Mouse (Mus musculus) megakaryocyte, embryonic 14.5 days (primary cell): ENCODE results near the gene Kcnip1. TPM values are rescaled to one million over a fixed set of nuclear protein-coding genes. Genes with fewer than 3 reads are reported as not detected.

Experiments used
- H3K27me3 ChIP-seq: replicated peaks from 2 replicates; pipeline ENCODE3; 2012; ENCODE audit warnings: inconsistent platforms
- H3K36me3 ChIP-seq: replicated peaks from 2 replicates; pipeline ENCODE3; 2012; ENCODE audit warnings: low read length, inconsistent platforms, mixed read lengths
- H3K4me1 ChIP-seq: 2 replicates; pipeline ENCODE4 v1.6.1; 2012; ENCODE audit warnings: inconsistent platforms
- H3K4me3 ChIP-seq: replicated peaks from 2 replicates; pipeline ENCODE3; 2012; ENCODE audit warnings: moderate library complexity, mild to moderate bottlenecking, inconsistent platforms
- H3K9me3 ChIP-seq: 2 replicates; pipeline ENCODE4 v1.6.1; 2012; ENCODE audit warnings: inconsistent platforms
- FLI1 ChIP-seq: IDR thresholded peaks from 2 replicates; pipeline ENCODE4 v1.6.1; 2012; ENCODE audit warnings: low read length, inconsistent platforms, mixed read lengths
- GATA1 ChIP-seq: IDR thresholded peaks from 3 replicates; pipeline ENCODE4 v1.6.1; 2012; ENCODE audit warnings: mixed read lengths, low read length, inconsistent platforms, borderline replicate concordance
- polyA plus RNA-seq: library from polyadenylated mRNA; stranded (reverse); fragments of >175 nt; gene quantifications from 2 replicates; pipeline ENCODE4 v1.2.3, GENCODE M21; 2012; ENCODE audit warnings: low replicate concordance; ENCODE audit not compliant: insufficient read depth

Gene Kcnip1
- polyA plus RNA-seq = not detected in 2 replicates

- Histone ChIP-seq H3K27me3 (peaks cover 80% of the 10 kb centered on the region), H3K36me3 (no peaks in the 10 kb centered on the region), H3K4me1 (peaks cover 3% of the 10 kb centered on the region; the same call in 1 of the 2 replicates), H3K4me3 (no peak within 1 kb of the TSS), H3K9me3 (no peaks in the 10 kb centered on the region)
- TF ChIP-seq FLI1 = no peak
- no peak for TF ChIP-seq GATA1
Observed at GRCm38 (mm10) chr11:33992938-33993337, at the start of gene Kcnip1. Gene Kcnip1, minus strand, starts transcription at chr11:33993152.

GRCm38 (mm10) chr11:34040061-34040460 is 47.1 kb upstream of the Kcnip1 start:
- H3K4me3 ChIP-seq = no peak overlapping the region
- TF ChIP-seq GATA1 (no peak), FLI1 (no peak)
- no peaks in the 10 kb centered on the region for H3K9me3 ChIP-seq
- peaks cover 41% of the 10 kb centered on the region for H3K4me1 ChIP-seq
- H3K36me3 ChIP-seq = no peaks in the 10 kb centered on the region
- no peaks in the 10 kb centered on the region for H3K27me3 ChIP-seq

- no peak for TF ChIP-seq FLI1
- TF ChIP-seq GATA1 = no peak
- H3K9me3 ChIP-seq = no peaks in the 10 kb centered on the region
- no peaks in the 10 kb centered on the region for H3K27me3 ChIP-seq
- peaks cover 61% of the 10 kb centered on the region for H3K4me1 ChIP-seq
- H3K36me3 ChIP-seq = no peaks in the 10 kb centered on the region
- H3K4me3 ChIP-seq = no peak overlapping the region
Observed at GRCm38 (mm10) chr11:34035909-34036658, 43.1 kb upstream of the Kcnip1 start.

- Histone ChIP-seq H3K36me3 (no peaks in the 10 kb centered on the region), H3K9me3 (no peaks in the 10 kb centered on the region), H3K27me3 (no peaks in the 10 kb centered on the region), H3K4me3 (no peak overlapping the region), H3K4me1 (peaks cover 62% of the 10 kb centered on the region)
- TF ChIP-seq GATA1 (no peak), FLI1 (no peak)
Observed at GRCm38 (mm10) chr11:34034794-34035193, 41.8 kb upstream of the Kcnip1 start.

- TF ChIP-seq FLI1 = no peak
- TF ChIP-seq GATA1 = no peak
- H3K27me3 ChIP-seq = no peaks in the 10 kb centered on the region
- peaks cover 68% of the 10 kb centered on the region for H3K4me1 ChIP-seq
- no peaks in the 10 kb centered on the region for H3K36me3 ChIP-seq
- peak overlapping the region; percentile 15 for H3K4me3 ChIP-seq
- H3K9me3 ChIP-seq = no peaks in the 10 kb centered on the region
Observed at GRCm38 (mm10) chr11:34034008-34034505, 41.1 kb upstream of the Kcnip1 start.

GRCm38 (mm10) chr11:34031015-34031805 is 38.3 kb upstream of the Kcnip1 start:
- Histone ChIP-seq H3K4me1 (peaks cover 84% of the 10 kb centered on the region), H3K36me3 (no peaks in the 10 kb centered on the region), H3K9me3 (no peaks in the 10 kb centered on the region), H3K4me3 (peak overlapping the region; percentile 88), H3K27me3 (no peaks in the 10 kb centered on the region)
- TF ChIP-seq FLI1 (no peak), GATA1 (no peak; the same call in 2 of the 3 replicates)

- H3K4me3 ChIP-seq = no peak overlapping the region
- no peaks in the 10 kb centered on the region for H3K9me3 ChIP-seq
- H3K4me1 ChIP-seq = peaks cover 92% of the 10 kb centered on the region
- H3K36me3 ChIP-seq = no peaks in the 10 kb centered on the region
- TF ChIP-seq FLI1 (no peak), GATA1 (no peak)
- H3K27me3 ChIP-seq = no peaks in the 10 kb centered on the region
Observed at GRCm38 (mm10) chr11:34029658-34030057, 36.7 kb upstream of the Kcnip1 start.

- H3K4me3 ChIP-seq = no peak overlapping the region
- no peaks in the 10 kb centered on the region for H3K36me3 ChIP-seq
- H3K27me3 ChIP-seq = no peaks in the 10 kb centered on the region
- TF ChIP-seq GATA1 (no peak), FLI1 (no peak)
- peaks cover 71% of the 10 kb centered on the region for H3K4me1 ChIP-seq
- no peaks in the 10 kb centered on the region for H3K9me3 ChIP-seq
Observed at GRCm38 (mm10) chr11:34025091-34025490, 32.1 kb upstream of the Kcnip1 start.

GRCm38 (mm10) chr11:34012007-34012652 is 19.2 kb upstream of the Kcnip1 start:
- Histone ChIP-seq H3K27me3 (no peaks in the 10 kb centered on the region), H3K9me3 (no peaks in the 10 kb centered on the region), H3K4me1 (peaks cover 60% of the 10 kb centered on the region), H3K4me3 (no peak overlapping the region), H3K36me3 (no peaks in the 10 kb centered on the region)
- no peak for TF ChIP-seq FLI1
- TF ChIP-seq GATA1 = no peak
